Mouse (Mus musculus): ENCODE measurements around the gene Car9.

- TF ChIP-seq CTCF (IDR thresholded peaks at IDR 0.05; ENCODE audit: insufficient read depth, low read depth, low read length) (no peak), POLR2A (IDR thresholded peaks at IDR 0.05; ENCODE audit: insufficient read depth, low read depth, low read length) (no peak)
Observed at GRCm38 (mm10) chr4:43489611-43490010, 17.2 kb upstream of the Car9 start.

All from olfactory bulb, adult 2 months (tissue).